Mouse (Mus musculus): ENCODE results near the gene Slc18b1.
"Not testable (repeated sequence)": the region's sequence is repeated elsewhere in the genome, so short reads cannot be mapped to it uniquely, and the experiment has no call there.

The Slc18b1 gene

GRCm38 (mm10) chr10:23796551-23797503, at the start of gene Slc18b1:
Gene Slc18b1 (plus strand): TSS chr10:23796986.
- DNase-seq (ENCODE audit: low spot score), result peak; percentile 50

DNA sequence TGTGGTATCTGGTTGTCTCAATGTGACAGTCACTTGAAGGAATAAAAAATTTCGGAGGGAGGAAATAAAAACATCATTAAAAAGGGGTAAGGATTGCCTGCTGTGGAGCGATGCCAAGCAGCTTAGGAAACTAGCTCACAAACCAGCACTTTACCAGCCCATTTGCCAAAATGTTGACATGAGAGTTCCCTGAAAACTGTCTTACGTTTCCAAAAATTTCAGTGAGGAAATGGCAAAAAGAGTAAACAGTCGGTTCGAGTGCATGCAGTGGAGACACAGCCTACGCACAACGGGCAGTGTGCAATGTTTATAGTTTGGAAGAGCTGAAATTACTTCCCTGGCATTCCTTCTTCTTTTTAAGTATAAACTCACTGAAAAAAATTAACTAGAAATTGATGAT, 42.6 kb upstream of the Slc18b1 start:
- DNase-seq (ENCODE audit: low spot score), result no peak

DNA sequence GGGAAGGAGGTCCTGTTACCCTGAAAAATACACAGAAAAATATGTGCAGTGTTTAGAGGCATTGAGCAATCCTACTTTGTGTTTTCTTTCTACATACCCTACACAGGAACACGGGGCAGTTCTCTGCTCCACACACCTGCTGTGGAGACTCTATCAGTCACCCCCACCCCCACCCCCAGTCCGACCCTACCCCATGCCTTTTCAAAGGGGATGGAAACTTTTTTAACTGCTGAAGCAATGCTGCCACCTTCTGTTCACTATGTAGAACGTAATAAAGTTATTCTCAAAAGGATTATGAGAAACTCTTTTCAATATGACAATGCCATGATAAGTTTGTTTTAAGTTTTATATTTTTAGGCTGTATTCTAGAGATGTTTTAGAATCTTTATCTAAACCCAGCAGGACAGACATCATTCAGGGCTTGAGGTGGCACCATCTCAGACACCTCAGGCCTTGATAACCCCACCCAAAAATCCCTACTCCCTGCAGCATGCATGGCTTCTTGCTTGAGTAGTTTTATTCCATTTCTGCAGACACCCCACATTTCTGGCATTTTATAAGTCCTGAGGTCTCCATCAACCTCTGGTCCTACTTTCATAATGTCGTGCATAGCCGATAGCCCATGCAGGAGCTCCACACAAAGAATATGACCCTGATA, 19.4 kb upstream of the Slc18b1 start:
- no peak for DNase-seq (ENCODE audit: low spot score)

GRCm38 (mm10) chr10:23780539-23781275, 16.1 kb upstream of the Slc18b1 start:
- no peak for DNase-seq (ENCODE audit: low spot score)

- DNase-seq (ENCODE audit: low spot score), result no peak
Observed at GRCm38 (mm10) chr10:23781760-23782735, 14.7 kb upstream of the Slc18b1 start.

DNA sequence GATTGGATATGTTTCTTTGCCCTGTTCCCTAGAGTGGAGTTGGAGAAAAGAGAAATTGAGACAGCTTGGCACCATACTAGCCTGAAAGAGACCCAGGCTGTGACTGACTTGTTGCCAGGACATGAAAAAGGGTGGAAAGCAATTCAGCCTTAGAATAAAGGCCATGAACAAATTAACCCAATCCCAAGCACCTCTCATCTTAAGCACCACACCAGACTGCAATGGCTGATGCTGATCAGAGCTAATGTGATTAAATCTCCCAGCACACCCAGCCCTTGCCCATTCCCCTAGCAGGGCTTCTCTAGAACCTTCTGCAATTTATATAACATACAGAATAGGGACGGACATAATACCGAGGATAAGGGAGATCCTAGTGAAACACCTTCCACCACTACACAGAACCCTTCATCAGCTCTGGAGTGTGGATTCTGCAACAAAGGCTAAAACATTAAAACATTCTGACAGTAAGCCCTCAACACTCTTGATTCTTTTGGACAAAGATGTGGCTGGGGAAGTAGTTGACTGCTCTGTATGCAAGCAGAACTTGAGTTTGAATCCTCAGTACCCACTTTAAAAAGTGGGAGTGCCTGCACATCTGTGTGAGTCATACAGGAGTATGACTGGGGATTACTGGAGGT, 13.8 kb upstream of the Slc18b1 start:
- DNase-seq (ENCODE audit: low spot score), result no peak

GRCm38 (mm10) chr10:23783493-23783884, 13.3 kb upstream of the Slc18b1 start:
- DNase-seq (ENCODE audit: low spot score), result no peak

- no peak for DNase-seq (ENCODE audit: low spot score)
Observed at GRCm38 (mm10) chr10:23784121-23784520, 12.7 kb upstream of the Slc18b1 start.

- not testable (repeated sequence) for DNase-seq (ENCODE audit: low spot score)
Observed at GRCm38 (mm10) chr10:23785599-23785998, 11.2 kb upstream of the Slc18b1 start.

- no peak for DNase-seq (ENCODE audit: low spot score)
Observed at GRCm38 (mm10) chr10:23786040-23786439, 10.7 kb upstream of the Slc18b1 start.

DNA sequence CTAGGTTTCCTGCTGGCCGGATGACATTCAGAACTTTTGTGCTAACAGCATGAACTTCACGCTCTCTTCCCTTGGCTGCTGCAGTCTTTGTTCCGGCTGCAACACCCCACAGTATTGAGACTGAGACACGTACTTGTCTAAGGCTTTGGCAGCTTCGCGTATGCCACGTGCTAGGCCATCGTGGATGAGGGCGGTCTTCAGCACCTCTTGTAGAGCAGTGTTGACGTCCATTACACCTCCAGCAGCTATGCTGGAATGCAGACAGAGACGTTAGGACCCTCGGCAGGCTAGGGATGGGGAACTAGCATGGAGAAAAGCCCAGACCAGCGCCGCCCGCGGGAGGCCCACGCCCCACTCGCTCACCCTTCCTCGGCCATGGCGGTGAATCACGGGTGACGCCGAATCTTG, 10.2 kb upstream of the Slc18b1 start:
- not testable (repeated sequence) for DNase-seq (ENCODE audit: low spot score)

GRCm38 (mm10) chr10:23787062-23787821, 9.5 kb upstream of the Slc18b1 start, which contains the start of gene Rps12:
Gene Rps12 (minus strand): TSS chr10:23787275.
- DNase-seq (ENCODE audit: low spot score), result peak; percentile 99

DNA sequence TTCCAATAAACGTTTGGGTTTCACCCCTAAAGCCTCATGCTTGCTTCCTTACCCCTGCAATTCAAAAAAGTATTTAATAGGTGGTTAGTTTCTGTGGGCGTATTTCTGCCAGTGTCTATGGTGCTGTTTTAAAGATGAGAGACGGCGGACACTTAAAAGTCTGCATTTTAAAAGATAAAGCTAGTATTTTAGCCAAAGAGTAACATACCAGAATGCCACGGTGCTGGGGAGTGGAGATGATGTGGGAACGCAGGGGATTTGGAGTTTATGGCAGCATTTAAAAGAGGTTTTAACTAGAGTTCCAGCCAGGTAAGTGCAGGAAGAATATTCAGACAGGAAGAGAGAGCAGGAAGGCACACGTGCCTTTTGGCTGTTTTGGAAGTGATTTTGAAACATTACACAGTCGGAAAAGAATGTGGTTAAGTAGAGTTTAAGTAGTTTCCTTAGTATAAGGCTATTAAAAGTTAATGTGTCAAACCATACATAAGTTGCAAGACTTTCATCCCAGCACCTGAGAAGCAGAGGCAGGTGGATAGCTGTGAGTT, 8.7 kb upstream of the Slc18b1 start:
- no peak for DNase-seq (ENCODE audit: low spot score)

- no peak for DNase-seq (ENCODE audit: low spot score)
Observed at GRCm38 (mm10) chr10:23795871-23796520, 790 bp upstream of the Slc18b1 start.

GRCm38 (mm10) chr10:23797606-23798005, 820 bp downstream of the Slc18b1 start:
- DNase-seq (ENCODE audit: low spot score), result no peak

GRCm38 (mm10) chr10:23798142-23798541, 1.4 kb downstream of the Slc18b1 start:
- peak; percentile 43 for DNase-seq (ENCODE audit: low spot score)

DNA sequence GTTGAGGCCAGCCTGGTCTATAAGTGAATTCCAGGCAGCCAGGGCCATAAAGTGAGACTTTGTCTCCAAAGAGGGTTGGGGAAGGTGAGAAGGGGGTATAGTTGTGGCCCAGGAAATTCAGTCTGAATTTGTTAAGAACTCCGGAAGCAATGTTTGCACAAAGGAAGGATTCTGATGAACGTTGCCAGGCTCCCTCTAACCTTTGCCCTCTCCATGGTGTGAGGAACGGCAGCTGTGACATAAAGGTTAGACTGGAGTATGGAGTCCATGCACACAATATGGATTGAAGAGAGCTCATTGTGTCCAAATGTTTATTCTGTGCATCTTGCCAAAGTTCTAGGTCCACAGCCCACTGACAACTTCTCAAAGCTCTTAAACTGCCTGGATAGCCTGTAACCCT, 3.1 kb downstream of the Slc18b1 start:
- no peak for DNase-seq (ENCODE audit: low spot score)

DNA sequence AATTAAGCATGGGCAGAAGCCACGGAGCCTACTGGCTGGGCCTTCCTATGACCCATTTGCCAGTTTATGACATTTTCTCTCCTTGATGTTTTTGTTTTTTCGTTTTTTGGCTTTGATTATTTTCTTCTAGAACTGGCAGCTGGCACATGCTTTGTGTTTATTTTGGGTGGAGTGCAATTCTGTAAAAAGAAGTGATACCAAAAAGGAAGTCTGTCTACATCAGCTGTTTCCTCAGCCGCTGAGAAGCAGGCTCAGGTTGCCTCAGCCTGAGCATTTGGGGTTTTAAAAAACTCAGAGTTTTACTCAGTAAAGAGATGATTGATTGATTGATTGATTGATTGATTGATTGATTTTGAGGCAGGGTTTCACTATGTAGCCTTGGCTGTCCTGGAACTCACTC, 6.1 kb downstream of the Slc18b1 start:
- DNase-seq (ENCODE audit: low spot score), result no peak

- DNase-seq (ENCODE audit: low spot score), result no peak
Observed at GRCm38 (mm10) chr10:23804665-23805064, 7.9 kb downstream of the Slc18b1 start.

Data from urinary bladder, postnatal 14 days (tissue).